Mouse (Mus musculus): ENCODE data around the gene Trappc10.

The Trappc10 gene

DNA sequence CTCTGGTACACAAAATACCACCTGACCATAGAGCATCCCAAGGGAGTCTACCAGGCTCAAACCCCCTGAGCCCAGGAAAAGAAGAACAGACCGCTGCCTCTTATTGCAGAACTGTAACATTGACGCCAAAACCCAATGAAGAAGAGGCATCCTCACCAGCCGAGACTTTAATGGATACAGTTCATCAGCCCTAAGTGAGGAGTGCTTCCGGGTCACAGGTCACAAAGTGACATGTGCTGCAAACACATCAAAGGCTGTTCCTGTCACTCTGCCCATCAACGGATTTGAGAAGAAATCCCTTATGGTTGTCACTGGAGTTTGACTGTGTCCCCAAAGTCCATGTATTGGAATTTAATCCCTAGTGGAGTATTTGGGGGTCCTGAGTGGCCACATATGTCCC is 14.8 kb upstream of the Trappc10 start:
- intact Hi-C loops (cut with DNase I), result no loop called here

DNA sequence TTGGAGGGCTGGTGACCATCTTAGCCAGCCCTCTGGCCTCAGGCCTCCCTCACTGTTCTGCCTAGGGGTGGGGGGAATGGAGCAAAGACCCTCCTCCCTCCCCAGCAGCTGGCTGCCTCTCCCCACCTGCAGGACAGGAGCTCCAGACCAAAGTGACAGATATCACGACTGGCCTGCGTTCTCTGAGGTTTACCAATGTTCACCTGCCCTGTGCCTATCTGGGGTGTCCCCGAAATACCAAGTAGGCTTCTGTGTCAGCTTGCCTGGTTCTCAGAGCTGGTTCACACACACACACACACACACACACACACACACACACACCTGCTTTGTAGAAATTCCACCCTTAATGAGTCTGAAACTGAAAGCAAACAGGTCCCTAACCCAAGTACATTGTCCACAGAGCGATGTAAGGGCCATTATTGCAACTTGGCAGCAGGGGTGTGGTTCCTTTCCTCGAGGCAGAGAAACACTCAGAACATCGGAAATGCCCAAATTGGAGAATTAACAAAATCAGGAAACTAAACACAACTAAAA is 13.8 kb upstream of the Trappc10 start:
- intact Hi-C loops (cut with DNase I), result no loop called here

DNA sequence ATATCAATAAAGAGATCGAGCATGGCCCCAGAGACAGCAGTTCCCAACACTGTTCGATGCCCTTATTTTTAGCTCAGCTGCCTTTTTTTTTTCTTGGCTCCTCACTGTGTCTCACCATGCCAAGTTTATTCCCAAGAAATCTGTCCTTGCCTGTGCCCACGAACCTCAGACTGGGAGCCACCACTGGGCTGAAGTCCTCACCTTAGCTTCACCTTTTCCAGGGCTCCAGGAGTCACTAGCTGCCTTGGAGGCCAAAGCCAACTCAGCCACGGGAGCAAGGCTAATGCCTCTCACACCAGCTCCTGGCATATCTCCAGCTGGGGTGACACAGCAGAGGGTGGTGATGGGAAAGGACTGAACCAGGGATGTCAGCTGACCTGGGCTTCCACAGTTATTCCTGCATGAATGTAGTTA is 11.2 kb upstream of the Trappc10 start:
- intact Hi-C loops (cut with DNase I), result no loop called here

DNA sequence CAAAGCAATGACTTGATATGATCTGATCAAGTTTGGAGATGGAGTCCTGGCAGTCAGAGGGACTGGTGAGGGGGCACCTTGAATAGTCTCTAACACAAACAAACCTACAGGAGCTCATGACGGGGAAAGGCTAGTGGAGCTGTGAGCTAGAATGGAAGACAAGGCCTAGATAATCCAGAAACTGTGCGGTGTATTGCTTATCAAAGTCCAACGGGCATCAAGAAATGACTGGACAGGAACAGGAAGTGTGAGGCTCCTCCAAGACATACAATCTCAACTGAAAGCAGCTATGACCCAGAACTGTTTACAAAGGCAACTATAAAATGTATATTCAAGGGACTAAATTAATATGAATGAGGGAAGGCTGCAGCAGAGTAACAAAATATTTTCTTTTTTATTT is 2.8 kb upstream of the Trappc10 start:
- intact Hi-C loops (cut with DNase I), result no loop called here

DNA sequence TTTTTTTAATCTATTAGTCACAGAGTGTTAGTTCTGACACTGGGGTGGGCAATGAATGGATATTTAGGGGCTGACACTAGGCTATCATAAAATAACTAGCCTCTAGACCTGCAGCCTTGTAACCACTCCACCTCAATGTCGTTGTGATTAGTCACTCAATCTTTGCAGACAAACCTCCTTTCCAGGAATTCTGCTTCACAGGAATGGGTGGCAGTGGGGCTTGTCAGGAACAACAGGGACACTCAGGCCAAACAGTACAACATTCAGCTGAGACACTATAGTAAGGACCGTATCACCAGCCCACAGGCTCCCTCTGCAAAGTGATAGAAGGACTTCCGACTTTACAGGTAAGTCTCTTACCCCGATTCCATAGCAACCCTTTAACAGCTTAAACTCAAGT is 2.3 kb upstream of the Trappc10 start:
- intact Hi-C loops (cut with DNase I), result no loop called here

DNA sequence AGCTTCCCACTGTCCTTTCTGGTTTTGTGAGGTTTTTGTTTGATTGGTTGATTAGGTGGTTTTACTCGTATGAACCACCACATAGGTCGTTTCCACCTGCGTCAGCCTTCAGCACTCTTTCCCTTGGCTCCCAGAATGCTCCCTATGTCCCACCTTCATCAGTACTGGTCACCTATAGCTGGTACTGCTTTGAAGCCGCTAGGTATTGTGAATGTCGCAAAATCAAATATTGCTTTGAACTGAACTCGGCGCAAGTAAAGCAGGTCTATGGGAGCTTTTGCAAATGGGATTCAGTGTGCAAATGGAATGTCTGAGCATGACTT is 745 bp upstream of the Trappc10 start:
- intact Hi-C loops (cut with DNase I), result no loop called here

DNA sequence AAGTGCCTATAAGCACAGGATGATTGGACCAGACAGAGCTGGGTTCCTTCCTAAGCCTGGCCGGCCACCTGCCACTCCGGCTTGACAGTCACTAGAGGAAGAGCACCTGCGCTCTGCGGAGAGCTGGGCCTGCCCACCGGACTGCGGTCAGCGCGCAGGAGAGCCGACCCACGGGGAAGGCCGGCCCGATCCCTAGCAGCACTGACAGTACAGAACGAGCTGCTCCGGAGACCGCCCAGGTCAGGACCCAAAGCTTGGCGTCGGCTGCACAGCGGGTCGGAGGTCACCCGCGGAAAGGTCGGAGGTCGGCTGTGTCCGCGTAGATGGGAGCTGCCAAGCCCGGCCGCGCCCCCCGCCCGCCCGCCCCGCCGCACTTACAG is 393 bp downstream of the Trappc10 start:
- intact Hi-C loops (cut with DNase I), result no loop called here

DNA sequence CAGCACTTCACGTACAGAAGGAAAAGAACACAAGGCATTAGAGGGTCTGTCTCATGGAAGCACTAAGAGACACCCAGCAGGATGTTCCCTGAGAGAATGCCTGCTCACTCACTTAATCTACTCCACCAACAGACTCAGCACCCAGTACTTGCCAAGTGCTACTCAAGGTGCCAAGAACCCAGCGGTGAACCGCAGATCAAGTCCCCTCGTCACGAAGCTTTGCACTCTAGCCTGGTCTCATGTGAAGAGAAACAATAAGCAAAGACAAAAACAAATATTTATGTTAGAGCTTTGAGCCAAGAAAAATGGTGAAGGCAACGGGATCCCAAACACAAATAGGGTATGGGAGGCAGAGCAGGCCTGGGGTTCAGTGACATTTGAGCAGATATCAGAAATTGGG is 5.5 kb downstream of the Trappc10 start:
- intact Hi-C loops (cut with DNase I), result no loop called here

DNA sequence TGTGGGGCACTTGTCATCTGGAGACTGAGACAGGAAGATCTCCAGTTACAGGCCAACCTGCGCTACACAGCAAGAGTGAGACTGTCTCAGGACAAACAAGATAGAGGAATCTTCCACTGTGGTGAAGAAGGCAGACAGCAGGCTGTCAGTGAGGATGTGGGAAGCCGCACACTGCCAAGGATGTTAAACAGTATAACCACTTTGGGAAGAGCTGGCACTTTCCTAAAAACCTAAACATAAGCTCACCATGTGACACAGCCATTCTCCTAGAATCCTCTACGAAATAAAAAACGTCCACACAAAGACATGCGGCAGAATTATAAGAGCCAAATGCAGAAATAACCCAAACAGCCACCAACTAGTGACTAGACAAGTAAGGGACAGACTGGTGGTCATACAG is 6.1 kb downstream of the Trappc10 start:
- intact Hi-C loops (cut with DNase I), result no loop called here

DNA sequence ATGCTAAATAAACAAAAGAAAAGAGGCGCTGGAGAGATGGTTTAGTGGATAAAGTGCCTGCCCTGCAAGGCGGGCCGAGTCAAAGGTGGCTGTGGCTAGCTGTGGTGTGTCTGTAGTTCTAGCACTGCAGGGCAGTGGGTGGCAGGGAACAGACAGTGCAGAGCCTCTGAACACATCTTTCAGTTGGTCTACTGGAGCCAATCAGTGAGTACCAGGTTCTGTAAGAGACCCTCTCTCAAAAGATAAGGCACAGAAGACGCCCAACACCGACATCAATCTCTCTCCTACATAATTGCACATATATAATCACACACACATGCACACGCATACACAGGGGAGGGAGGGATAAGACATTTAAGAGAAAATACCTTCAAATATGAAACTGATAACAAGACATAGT is 6.6 kb downstream of the Trappc10 start:
- intact Hi-C loops (cut with DNase I), result no loop called here

DNA sequence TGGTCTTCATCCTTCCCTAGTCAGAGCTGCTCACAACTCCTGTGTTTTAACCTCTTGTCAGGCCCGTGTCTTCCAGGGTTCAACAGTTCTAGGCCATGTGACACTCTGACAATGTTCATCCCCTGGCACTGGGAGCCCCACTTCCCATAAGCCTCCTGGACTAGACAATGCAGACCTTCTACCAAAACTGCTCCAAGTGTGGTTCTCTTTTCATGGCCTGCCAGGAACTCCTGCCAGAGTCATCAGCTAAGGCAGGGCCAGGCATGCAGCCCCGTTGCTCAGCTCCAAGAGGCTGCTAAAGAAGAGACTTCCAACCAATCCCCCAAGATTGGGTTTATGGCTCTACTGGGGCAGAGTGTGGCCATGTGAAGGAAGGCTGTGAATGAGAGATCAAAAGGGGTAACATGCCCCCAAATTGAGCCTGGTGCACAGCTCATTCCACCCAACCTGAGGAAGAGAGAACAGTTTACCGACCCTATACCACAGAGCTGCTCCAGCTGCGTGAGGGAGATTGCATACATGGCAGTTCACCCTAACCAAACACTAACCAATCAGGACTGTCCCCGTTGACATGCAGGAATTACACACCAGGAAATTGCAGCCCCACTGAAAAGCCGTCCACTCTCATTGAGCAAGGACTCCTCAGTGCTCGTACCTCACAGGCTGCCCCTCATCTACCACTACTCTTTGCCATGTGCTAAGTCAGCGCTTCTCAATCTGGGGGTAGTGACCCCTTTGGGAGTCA is 7.4 kb downstream of the Trappc10 start:
- intact Hi-C loops (cut with DNase I), result no loop called here

DNA sequence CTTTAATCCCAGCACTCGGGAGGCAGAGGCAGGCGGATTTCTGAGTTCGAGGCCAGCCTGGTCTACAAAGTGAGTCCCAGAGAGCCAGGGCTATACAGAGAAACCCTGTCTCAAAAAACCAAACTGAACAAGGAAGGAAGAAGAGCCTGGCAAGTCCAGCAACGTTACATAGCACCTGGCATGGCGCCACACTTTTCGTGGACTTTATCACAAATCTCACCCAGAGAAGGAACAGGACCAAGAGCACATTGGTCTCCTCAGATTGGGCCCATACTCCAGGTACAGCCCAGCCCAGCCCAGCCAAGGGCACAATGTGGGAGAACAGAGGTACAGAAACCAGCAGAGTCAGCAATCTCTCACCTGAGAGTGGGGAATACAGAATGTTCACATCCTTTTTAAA is 10.7 kb downstream of the Trappc10 start:
- intact Hi-C loops (cut with DNase I), result no loop called here

DNA sequence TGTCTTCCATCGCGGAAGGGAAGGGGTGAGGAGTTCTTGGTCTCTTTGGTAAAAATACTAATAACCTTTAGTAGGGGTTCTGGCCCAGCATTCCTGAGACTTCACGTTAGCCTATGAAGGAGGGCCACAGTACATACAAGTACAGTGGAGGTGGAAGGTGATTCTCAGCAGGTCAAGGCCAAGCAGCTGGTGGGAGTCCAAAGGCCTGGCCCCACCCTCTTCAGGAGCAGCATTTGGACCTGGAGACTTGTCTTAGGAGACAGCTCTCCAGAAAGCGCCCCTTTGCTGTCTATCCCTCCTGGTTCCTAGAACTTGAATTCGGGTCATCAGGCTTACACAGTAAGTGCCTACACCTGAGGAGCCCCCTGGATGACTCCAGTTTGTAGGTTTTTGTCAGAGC is 11.3 kb downstream of the Trappc10 start:
- intact Hi-C loops (cut with DNase I), result no loop called here

DNA sequence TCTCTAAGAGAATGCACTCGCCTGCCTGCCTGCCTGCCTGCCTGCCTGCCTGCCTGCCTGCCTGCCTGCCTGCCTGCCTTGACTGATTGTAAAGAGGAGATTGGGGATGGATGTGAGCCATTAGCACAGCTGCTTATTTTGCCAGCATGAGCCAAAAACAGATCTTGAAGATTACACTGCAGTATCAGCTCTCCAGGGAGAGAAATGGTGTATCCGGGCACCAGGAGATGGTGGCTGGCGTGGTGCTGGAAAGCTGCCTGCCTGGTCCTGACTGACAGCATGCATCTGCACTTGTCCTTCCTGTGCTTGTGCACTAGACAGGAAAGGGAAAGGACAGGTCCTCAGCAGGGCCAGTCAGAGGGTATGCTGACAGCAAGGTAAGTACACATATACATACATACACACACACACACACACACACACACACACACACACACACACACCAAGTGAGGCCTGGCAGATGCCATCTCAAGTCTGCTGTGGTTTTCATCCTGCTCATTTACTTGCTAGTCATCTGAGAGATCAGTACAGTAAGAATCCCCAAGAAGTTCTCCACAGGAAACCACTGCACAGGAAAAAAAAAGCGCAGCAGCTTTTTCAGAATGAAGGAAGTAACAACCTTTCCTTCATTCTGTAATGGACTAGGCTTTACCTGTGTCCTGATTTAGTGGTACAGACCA is 12.0 kb downstream of the Trappc10 start:
- intact Hi-C loops (cut with DNase I), result no loop called here

DNA sequence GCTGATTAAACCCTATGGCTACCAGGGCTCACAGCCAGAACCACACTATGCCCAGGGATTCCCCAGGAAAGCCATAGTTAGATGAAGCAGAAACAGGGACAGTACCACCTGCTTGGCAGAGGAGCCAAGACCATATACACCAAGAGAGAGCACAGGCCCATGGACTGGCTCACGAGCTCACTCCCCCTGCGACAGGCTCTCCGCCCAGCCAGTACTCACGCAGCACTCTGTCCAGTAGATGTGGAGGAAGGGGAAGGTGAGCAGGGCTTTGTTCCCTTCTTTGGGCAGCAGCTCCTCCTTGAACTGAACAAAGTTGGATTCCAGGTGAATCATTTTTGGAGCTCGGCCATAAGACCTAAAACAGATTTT is 15.9 kb downstream of the Trappc10 start:
- intact Hi-C loops (cut with DNase I), result no loop called here

DNA sequence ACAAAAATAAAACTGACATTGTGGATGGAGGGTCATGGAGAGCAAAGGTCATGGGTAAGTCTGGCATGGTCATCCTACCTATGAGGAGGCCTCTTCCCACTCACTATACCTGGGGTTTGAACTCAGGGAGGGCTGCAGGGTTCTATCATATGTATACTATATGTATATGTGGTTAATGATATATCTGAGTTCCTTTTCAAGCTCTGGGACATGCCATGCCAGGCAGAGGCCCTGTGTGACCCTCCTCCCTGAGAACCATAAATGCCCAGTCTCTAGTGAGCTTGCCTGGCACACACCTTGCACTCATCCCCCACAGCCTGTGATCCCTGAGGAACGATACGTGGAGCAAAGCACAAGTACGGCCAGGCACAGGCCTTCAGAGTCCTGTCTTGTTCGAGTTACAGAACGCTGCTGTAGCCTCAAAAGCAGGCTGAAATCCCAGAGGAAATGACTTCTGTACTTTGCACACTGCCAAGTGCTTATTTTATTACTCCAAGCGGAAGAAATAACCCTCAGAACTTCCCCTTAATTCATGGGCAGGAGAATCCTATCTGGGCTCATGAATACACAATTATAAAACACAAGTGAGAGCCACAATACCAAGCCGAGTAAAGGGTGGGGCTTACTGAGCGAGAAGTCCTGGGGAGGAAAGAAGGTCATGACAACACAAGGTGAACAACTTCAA is 16.4 kb downstream of the Trappc10 start:
- intact Hi-C loops (cut with DNase I), result no loop called here

DNA sequence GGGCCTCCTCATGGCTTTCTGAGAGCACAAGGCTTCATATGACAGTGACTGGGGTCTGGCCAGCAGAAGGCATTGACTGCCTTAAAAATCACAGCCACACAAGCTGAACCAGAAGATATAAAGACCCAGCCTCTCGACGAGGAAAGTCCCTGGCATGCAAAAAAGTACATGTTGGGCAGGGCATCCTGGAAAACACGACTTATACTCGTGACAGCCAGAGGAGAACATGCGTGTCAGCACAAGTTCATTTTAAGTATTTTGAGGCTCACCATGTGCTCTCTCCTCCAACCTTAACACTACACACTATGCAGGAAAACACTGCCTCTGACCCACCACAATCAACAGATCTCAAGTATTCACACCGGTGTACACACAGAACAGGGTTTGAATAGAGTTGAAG is 20.3 kb downstream of the Trappc10 start:
- intact Hi-C loops (cut with DNase I), result no loop called here

DNA sequence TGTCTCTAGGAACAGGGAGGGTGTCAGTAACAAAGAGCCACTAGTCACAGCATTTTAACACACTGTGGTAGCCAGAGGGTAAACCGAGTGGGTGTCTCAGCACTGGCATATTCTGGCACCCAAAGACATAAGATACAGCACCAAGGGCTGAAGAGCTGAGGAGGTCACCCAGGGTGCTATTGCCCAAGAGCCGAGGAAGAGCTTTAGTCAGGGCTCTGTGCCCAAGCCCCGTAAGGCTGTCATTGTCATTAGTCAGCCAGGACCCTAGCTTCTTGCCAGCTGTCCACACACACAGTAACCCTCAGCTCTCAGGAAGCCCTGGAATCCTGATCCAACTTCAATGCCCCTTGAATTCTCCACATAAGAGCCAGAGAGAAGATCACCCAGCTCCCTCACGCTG is 21.5 kb downstream of the Trappc10 start:
- intact Hi-C loops (cut with DNase I), result no loop called here

DNA sequence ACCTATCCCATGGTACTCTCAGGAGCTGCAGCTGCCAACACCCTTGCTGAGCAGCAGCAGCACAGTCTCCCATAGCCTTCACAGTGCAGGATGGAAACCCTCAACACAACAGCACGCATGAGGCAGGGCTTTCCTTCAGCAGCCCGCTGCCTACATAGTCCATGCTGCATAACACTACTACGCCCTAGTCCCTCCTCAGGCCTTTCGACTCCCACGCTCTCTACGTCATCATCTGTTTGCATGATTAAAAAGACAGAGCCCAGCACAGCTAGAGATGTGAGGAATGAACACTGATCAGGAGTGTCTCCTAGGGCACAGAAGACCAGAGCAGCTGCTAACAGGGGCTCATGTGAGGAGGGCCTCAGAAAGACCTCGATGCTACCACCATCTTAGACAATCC is 23.1 kb downstream of the Trappc10 start:
- intact Hi-C loops (cut with DNase I), result no loop called here

DNA sequence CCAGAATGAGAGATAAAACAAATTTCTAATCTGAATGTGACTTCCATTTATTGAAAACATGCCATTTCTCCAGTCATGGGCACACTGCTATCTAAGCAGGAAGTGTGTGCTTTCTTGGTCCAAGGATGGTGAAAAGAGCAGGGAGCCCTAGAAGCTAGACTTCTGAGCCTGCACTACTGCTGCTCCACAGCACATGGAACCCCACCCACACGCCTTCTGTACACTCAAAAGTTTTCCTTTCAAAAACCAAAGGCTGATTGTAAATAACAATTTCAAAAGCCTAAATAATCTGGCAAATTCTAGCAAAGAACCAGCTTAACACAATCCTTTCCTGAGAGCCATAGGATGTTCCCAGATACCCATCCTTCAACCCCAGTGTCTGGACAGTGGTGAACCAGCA is 24.9 kb downstream of the Trappc10 start:
- intact Hi-C loops (cut with DNase I), result no loop called here

DNA sequence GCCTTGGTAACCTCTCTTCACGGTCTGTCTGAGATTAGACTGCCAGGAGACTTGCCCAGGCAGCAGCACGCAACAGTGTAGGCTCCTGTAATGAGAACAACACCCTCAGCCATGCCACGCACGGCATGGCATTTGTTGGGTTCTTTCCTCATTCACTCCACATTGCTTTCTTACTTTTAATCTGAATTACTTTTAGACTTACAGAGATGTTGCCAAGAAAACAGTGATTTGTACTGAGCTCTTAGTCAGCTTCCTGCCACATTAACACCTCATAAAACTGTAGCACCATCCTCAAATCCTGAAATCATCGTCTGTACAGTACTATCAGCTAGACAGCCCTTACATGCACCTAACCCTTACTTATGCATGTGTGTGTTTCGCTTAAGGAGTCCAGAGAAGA is 25.9 kb downstream of the Trappc10 start:
- intact Hi-C loops (cut with DNase I), result no loop called here

DNA sequence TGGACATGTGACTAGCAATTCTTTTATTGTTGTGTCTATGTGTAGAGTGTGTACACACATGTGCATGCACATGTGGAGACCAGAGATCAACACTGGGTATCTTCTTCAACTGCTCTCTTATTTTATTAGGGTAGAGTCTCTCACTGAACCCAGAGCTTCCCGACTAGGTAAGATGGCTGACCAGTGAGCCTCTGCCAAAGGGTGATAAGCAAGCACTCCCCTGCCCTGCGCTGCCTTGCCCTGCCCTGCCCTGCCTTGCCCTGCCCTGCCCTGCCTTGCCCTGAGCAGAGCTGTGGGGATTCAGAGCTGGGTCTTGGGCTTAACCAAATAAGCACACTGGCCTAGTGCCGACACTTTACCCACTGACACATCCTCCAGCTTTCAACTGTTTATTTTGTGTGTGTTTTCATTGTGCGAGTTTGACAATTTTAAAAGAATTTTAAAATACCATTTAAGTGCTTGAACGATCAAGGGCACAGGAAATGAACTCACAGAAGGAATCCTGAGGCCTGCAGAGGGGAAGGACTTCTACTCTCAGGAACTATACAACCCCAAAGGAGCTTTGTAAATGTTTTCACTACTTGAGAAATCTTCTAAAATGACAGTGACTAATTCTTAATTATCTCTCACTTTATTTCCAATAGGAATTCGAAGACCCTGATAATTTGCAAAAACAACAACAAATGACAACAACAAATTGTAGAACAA is 27.9 kb downstream of the Trappc10 start:
- intact Hi-C loops (cut with DNase I), result no loop called here
